Mouse (Mus musculus): ENCODE measurements at regions not wholly inside any gene's neighbourhood (a gene's known extent, or its start where the extent isn't known, plus 50 kb on each side); places are given as distances from the start of the nearest gene placed in this dataset.

GRCm38 (mm10) chr17:64382894-64383293 is 51.2 kb upstream of the Pja2 start:
- no peak for ATAC-seq (ENCODE audit: poor library complexity, severe bottlenecking)

- no peak for ATAC-seq (ENCODE audit: poor library complexity, severe bottlenecking)
Measured at GRCm38 (mm10) chr17:64383600-64383999, 51.9 kb upstream of the Pja2 start.

- no peak for ATAC-seq (ENCODE audit: poor library complexity, severe bottlenecking)
Measured at GRCm38 (mm10) chr17:64390349-64390748, 58.6 kb upstream of the Pja2 start.

GRCm38 (mm10) chr17:64397254-64397897 is 65.7 kb upstream of the Pja2 start:
- peak; percentile 69 for ATAC-seq (ENCODE audit: poor library complexity, severe bottlenecking)

GRCm38 (mm10) chr17:64398114-64398692 is 66.5 kb upstream of the Pja2 start:
- no peak for ATAC-seq (ENCODE audit: poor library complexity, severe bottlenecking)

- ATAC-seq (ENCODE audit: poor library complexity, severe bottlenecking): peak; percentile 70
Measured at GRCm38 (mm10) chr17:64398708-64399107, 67.0 kb upstream of the Pja2 start.

GRCm38 (mm10) chr17:64406742-64407254 is 75.1 kb upstream of the Pja2 start:
- no peak for ATAC-seq (ENCODE audit: poor library complexity, severe bottlenecking)

- ATAC-seq (ENCODE audit: poor library complexity, severe bottlenecking): no peak
Measured at GRCm38 (mm10) chr17:64407255-64408011, 75.7 kb upstream of the Pja2 start.

- ATAC-seq (ENCODE audit: poor library complexity, severe bottlenecking): no peak
Measured at GRCm38 (mm10) chr17:64425811-64426210, 94.1 kb upstream of the Pja2 start.

GRCm38 (mm10) chr17:64426536-64426935 is 94.8 kb upstream of the Pja2 start:
- ATAC-seq (ENCODE audit: poor library complexity, severe bottlenecking): no peak

GRCm38 (mm10) chr17:64439571-64439970 is 107.9 kb upstream of the Pja2 start:
- ATAC-seq (ENCODE audit: poor library complexity, severe bottlenecking): no peak

- no peak for ATAC-seq (ENCODE audit: poor library complexity, severe bottlenecking)
Measured at GRCm38 (mm10) chr17:64454736-64455135, 123.0 kb upstream of the Pja2 start.

- ATAC-seq (ENCODE audit: poor library complexity, severe bottlenecking): no peak
Measured at GRCm38 (mm10) chr17:64466273-64466672, 134.3 kb upstream of the Man2a1 start.

- ATAC-seq (ENCODE audit: poor library complexity, severe bottlenecking): no peak
Measured at GRCm38 (mm10) chr17:64466746-64467145, 133.8 kb upstream of the Man2a1 start.

GRCm38 (mm10) chr17:64467297-64467696 is 133.2 kb upstream of the Man2a1 start:
- ATAC-seq (ENCODE audit: poor library complexity, severe bottlenecking): no peak

- ATAC-seq (ENCODE audit: poor library complexity, severe bottlenecking): no peak
Measured at GRCm38 (mm10) chr17:64469754-64470400, 130.7 kb upstream of the Man2a1 start.

GRCm38 (mm10) chr17:64480607-64481038 is 119.9 kb upstream of the Man2a1 start:
- ATAC-seq (ENCODE audit: poor library complexity, severe bottlenecking): no peak

GRCm38 (mm10) chr17:64484835-64485234 is 115.7 kb upstream of the Man2a1 start:
- no peak for ATAC-seq (ENCODE audit: poor library complexity, severe bottlenecking)

- no peak for ATAC-seq (ENCODE audit: poor library complexity, severe bottlenecking)
Measured at GRCm38 (mm10) chr17:64489769-64490335, 110.7 kb upstream of the Man2a1 start.

- no peak for ATAC-seq (ENCODE audit: poor library complexity, severe bottlenecking)
Measured at GRCm38 (mm10) chr17:64490664-64491063, 109.9 kb upstream of the Man2a1 start.

GRCm38 (mm10) chr17:64491922-64492353 is 108.6 kb upstream of the Man2a1 start:
- ATAC-seq (ENCODE audit: poor library complexity, severe bottlenecking): no peak

All from megakaryocyte, adult 5-6 weeks (primary cell).